Comparison of ENCODE assay signal across 16 mouse cellular contexts in genomic region chr19:42937544-42937943, GRCm38 (mm10).
A peak's percentile ranks its signal among the peaks of the same experiment; 100 is the strongest.
DNase-seq lines count a peak whose midpoint lies in the region; ATAC-seq and TF ChIP-seq lines count a peak whose summit lies in the region.
"Had no signal": no experiment of that assay in that cellular context is flagged by ENCODE, and none has a peak within 500 bp of the region (broad histone marks: within the 10 kb centered on the region; RNA-seq: fewer than 3 reads in every experiment).

No protein-coding gene starts in this region.

- H3K9ac ChIP-seq in stomach, embryonic 14.5 days (replicated peaks; ENCODE audit: low read depth, low read length): no peak overlapping the region
- no peak overlapping the region for H3K9ac ChIP-seq in stomach, postnatal 0 days (ENCODE audit: low read length)
- H3K9ac ChIP-seq: heart, embryonic 12.5 days; hindbrain, embryonic 12.5 days; liver, embryonic 13.5 days; midbrain, embryonic 12.5 days had no signal

- no peak for ATAC-seq in stomach, embryonic 14.5 days (ENCODE audit: insufficient number of reproducible peaks, insufficient read depth, low FRiP score, low read depth)
- ATAC-seq in stomach, postnatal 0 days (ENCODE audit: low FRiP score, low TSS enrichment): no peak
- no peak for ATAC-seq in inflammation-experienced regulatory T-cells, adult 6 months

- no peak overlapping the region for H3K4me3 ChIP-seq in stomach, embryonic 14.5 days (ENCODE audit: low read depth, low read length)
- no peak overlapping the region for H3K4me3 ChIP-seq in stomach, postnatal 0 days (ENCODE audit: low read depth, low read length)
- H3K4me3 ChIP-seq in limb, embryonic 10.5 days: no peak overlapping the region
- H3K4me3 ChIP-seq: heart, embryonic 12.5 days; hindbrain, embryonic 12.5 days; layer of hippocampus, adult 2 months; liver, embryonic 13.5 days; midbrain, embryonic 12.5 days; myocyte had no signal

- peak overlapping the region; percentile 82 for H3K27ac ChIP-seq in stomach, embryonic 14.5 days (ENCODE audit: low read length)
- no peak overlapping the region for H3K27ac ChIP-seq in stomach, postnatal 0 days (replicated peaks)
- H3K27ac ChIP-seq in limb, embryonic 10.5 days: peak overlapping the region; percentile 82
- H3K27ac ChIP-seq: hindbrain, embryonic 12.5 days; layer of hippocampus, adult 2 months; liver, embryonic 13.5 days; midbrain, embryonic 12.5 days had no signal

- no peak for TF ChIP-seq EP300 in stomach, postnatal 0 days (optimal IDR thresholded peaks at IDR 0.05)

- H3K36me3 ChIP-seq in stomach, embryonic 14.5 days (ENCODE audit: control insufficient read depth, insufficient read depth, low read length): no peaks in the 10 kb centered on the region
- no peaks in the 10 kb centered on the region for H3K36me3 ChIP-seq in stomach, postnatal 0 days (ENCODE audit: control insufficient read depth, insufficient read depth, low read length)
- H3K36me3 ChIP-seq in limb, embryonic 10.5 days: peaks cover 13% of the 10 kb centered on the region; the same call in 1 of the 2 replicates
- H3K36me3 ChIP-seq: heart, embryonic 12.5 days; hindbrain, embryonic 12.5 days; liver, embryonic 13.5 days; midbrain, embryonic 12.5 days had no signal

- peaks cover 12% of the 10 kb centered on the region for H3K9me3 ChIP-seq in stomach, embryonic 14.5 days (ENCODE audit: control insufficient read depth, low read depth, low read length)
- no peaks in the 10 kb centered on the region for H3K9me3 ChIP-seq in stomach, postnatal 0 days (ENCODE audit: control insufficient read depth, low read length)
- no peaks in the 10 kb centered on the region for H3K9me3 ChIP-seq in limb, embryonic 10.5 days (replicated peaks)

- DNase-seq in kidney, adult 9 months: peak; percentile 3
- no peak for DNase-seq in kidney, adult 8-10 months
- DNase-seq in stomach, postnatal 0 days (ENCODE audit: low spot score): no peak
- DNase-seq in limb, embryonic 10.5 days (ENCODE audit: low spot score): no peak
- DNase-seq in gastrocnemius, adult 8-10 months (ENCODE audit: low spot score in 2 of 2): no peak
- DNase-seq: cerebellum, adult 11 months; gastrocnemius, postnatal 36 days; liver, embryonic 13.5 days; thymus, adult 2 months had no signal

- no peak overlapping the region for H3K4me2 ChIP-seq in stomach, embryonic 14.5 days (replicated peaks; ENCODE audit: low read depth, low read length)
- H3K4me2 ChIP-seq in stomach, postnatal 0 days (replicated peaks; ENCODE audit: low read depth): no peak overlapping the region
- H3K4me2 ChIP-seq: hindbrain, embryonic 12.5 days; liver, embryonic 13.5 days; midbrain, embryonic 12.5 days had no signal

- H3K27me3 ChIP-seq in stomach, embryonic 14.5 days (ENCODE audit: control insufficient read depth, insufficient read depth, low read length): no peaks in the 10 kb centered on the region
- H3K27me3 ChIP-seq in stomach, postnatal 0 days (ENCODE audit: control insufficient read depth, insufficient read depth, low read length): no peaks in the 10 kb centered on the region
- no peaks in the 10 kb centered on the region for H3K27me3 ChIP-seq in limb, embryonic 10.5 days (ENCODE audit: low read depth, poor library complexity, severe bottlenecking)
- H3K27me3 ChIP-seq: heart, embryonic 12.5 days; hindbrain, embryonic 12.5 days; liver, embryonic 13.5 days; midbrain, embryonic 12.5 days had no signal

- H3K4me1 ChIP-seq in stomach, embryonic 14.5 days (ENCODE audit: control insufficient read depth, insufficient read depth, low read length): peaks cover 11% of the 10 kb centered on the region; the same call in 1 of the 2 replicates
- no peaks in the 10 kb centered on the region for H3K4me1 ChIP-seq in stomach, postnatal 0 days (replicated peaks; ENCODE audit: control insufficient read depth, insufficient read depth)
- H3K4me1 ChIP-seq in limb, embryonic 10.5 days: peaks cover 53% of the 10 kb centered on the region
- H3K4me1 ChIP-seq: liver, embryonic 13.5 days had no signal

- 41% methylated on average over 1 of the region's 1 CpGs for WGBS in stomach, embryonic 14.5 days
- 59% methylated on average over 1 of the region's 1 CpGs for WGBS in stomach, postnatal 0 days
- 39% methylated on average over 1 of the region's 1 CpGs for WGBS in limb, embryonic 10.5 days

- TF ChIP-seq CTCF in stomach, postnatal 0 days (IDR thresholded peaks at IDR 0.05; ENCODE audit: low read depth): no peak
